Mouse (Mus musculus) limb, embryonic 15.5 days (tissue): ENCODE measurements around the gene Speg. TPM values are rescaled to one million over a fixed set of nuclear protein-coding genes. Genes with fewer than 3 reads are reported as not detected.

Experiments used
- ATAC-seq: fragments of 200-750 bp; cut with Nextera tagmentation; 2 replicates; pipeline ENCODE4 v1.8.0; 2017; ENCODE audit warnings: low read depth, moderate TSS enrichment; ENCODE audit not compliant: insufficient number of reproducible peaks, low FRiP score, low TSS enrichment
- H3K27ac ChIP-seq: fragments of 300-500 bp; sonication (generic); 2 replicates; pipeline ENCODE4 v1.5.1; 2015; ENCODE audit warnings: moderate library complexity, mild to moderate bottlenecking, inconsistent platforms
- H3K27me3 ChIP-seq: fragments of 300-500 bp; sonication (generic); 2 replicates; pipeline ENCODE4 v1.6.1; 2015; ENCODE audit warnings: inconsistent platforms
- H3K36me3 ChIP-seq: fragments of 300-500 bp; sonication (generic); 2 replicates; pipeline ENCODE4 v1.6.1; 2015; ENCODE audit warnings: inconsistent platforms
- H3K4me1 ChIP-seq: fragments of 300-500 bp; sonication (generic); 2 replicates; pipeline ENCODE4 v1.6.1; 2015; ENCODE audit warnings: inconsistent platforms
- H3K4me2 ChIP-seq: fragments of 300-500 bp; sonication (generic); 2 replicates; pipeline ENCODE4 v1.6.1; 2015; ENCODE audit warnings: mild to moderate bottlenecking, inconsistent platforms
- H3K4me3 ChIP-seq: fragments of 300-500 bp; sonication (generic); 2 replicates; pipeline ENCODE4 v1.5.1; 2015; ENCODE audit warnings: mild to moderate bottlenecking, inconsistent platforms
- H3K9ac ChIP-seq: fragments of 300-500 bp; sonication (generic); 2 replicates; pipeline ENCODE4 v1.6.1; 2015; ENCODE audit warnings: inconsistent platforms
- H3K9me3 ChIP-seq: fragments of 300-500 bp; sonication (generic); 2 replicates; pipeline ENCODE4 v1.6.1; 2016; ENCODE audit warnings: inconsistent platforms
- WGBS: fragments of 180-500 bp; shearing (Covaris S2); methylation state at CpG from one replicate; pipeline ENCODE4 v1.1.7; 2015; 5-methylcytosine and 5-hydroxymethylcytosine counted together
- polyA plus RNA-seq: library from polyadenylated mRNA; unstranded; fragments of >200 nt; fragmentation: Nextera tagmentation; extraction: Ambion mirVana; gene quantifications from 2 replicates; pipeline ENCODE4 v1.2.1, GENCODE M21; 2015

Gene Speg
- polyA plus RNA-seq, 1 experiment from 2014 or later, result 15.4 TPM

GRCm38 (mm10) chr1:75384470-75385141, 9.5 kb downstream of the Speg start:
- H3K27ac ChIP-seq, result no peak overlapping the region
- H3K36me3 ChIP-seq, result 0 out of 2 replicates have a peak, but pooled peaks cover 3% of the 10 kb centered on the region
- peaks cover 46% of the 10 kb centered on the region for H3K4me1 ChIP-seq
- no peaks in the 10 kb centered on the region for H3K9me3 ChIP-seq
- 88% methylated on average over 27 of the region's 27 CpGs for WGBS
- no peak overlapping the region for H3K4me2 ChIP-seq
- H3K9ac ChIP-seq, result no peak overlapping the region
- peaks cover 49% of the 10 kb centered on the region for H3K27me3 ChIP-seq
- H3K4me3 ChIP-seq, result no peak overlapping the region
- no peak for ATAC-seq

- Histone ChIP-seq H3K36me3 (0 out of 2 replicates have a peak, but pooled peaks cover 3% of the 10 kb centered on the region), H3K4me1 (peaks cover 46% of the 10 kb centered on the region), H3K9ac (0 out of 2 replicates have a peak overlapping the region, but pooled peaks have one; percentile 5), H3K4me3 (no peak overlapping the region), H3K27me3 (peaks cover 50% of the 10 kb centered on the region), H3K27ac (no peak overlapping the region), H3K4me2 (no peak overlapping the region), H3K9me3 (no peaks in the 10 kb centered on the region)
- ATAC-seq, result no peak
- WGBS, result 67% methylated on average over 20 of the region's 20 CpGs
Measured at GRCm38 (mm10) chr1:75385142-75385730, 10.1 kb downstream of the Speg start.

- peaks cover 46% of the 10 kb centered on the region for H3K4me1 ChIP-seq
- no peaks in the 10 kb centered on the region for H3K9me3 ChIP-seq
- peaks cover 50% of the 10 kb centered on the region for H3K27me3 ChIP-seq
- no peak overlapping the region for H3K4me3 ChIP-seq
- ATAC-seq, result no peak
- H3K9ac ChIP-seq, result no peak overlapping the region
- peaks cover 9% of the 10 kb centered on the region; the same call in 1 of the 2 replicates for H3K36me3 ChIP-seq
- no peak overlapping the region for H3K27ac ChIP-seq
- 40% methylated on average over 4 of the region's 4 CpGs for WGBS
- H3K4me2 ChIP-seq, result no peak overlapping the region
Measured at GRCm38 (mm10) chr1:75386149-75386548, 11.1 kb downstream of the Speg start.

- H3K9me3 ChIP-seq, result no peaks in the 10 kb centered on the region
- H3K4me1 ChIP-seq, result peaks cover 38% of the 10 kb centered on the region
- H3K4me3 ChIP-seq, result peak overlapping the region; percentile 33
- H3K27me3 ChIP-seq, result peaks cover 50% of the 10 kb centered on the region
- H3K4me2 ChIP-seq, result peak overlapping the region; percentile 51; the same call in 1 of the 2 replicates
- WGBS, result 23% methylated on average over 7 of the region's 7 CpGs
- H3K27ac ChIP-seq, result no peak overlapping the region
- peaks cover 15% of the 10 kb centered on the region; the same call in 1 of the 2 replicates for H3K36me3 ChIP-seq
- no peak overlapping the region for H3K9ac ChIP-seq
- no peak; the same call in 1 of the 2 replicates for ATAC-seq
Measured at GRCm38 (mm10) chr1:75387469-75387928, 12.4 kb downstream of the Speg start.

GRCm38 (mm10) chr1:75387929-75388897, 13.1 kb downstream of the Speg start:
- peaks cover 38% of the 10 kb centered on the region for H3K4me1 ChIP-seq
- ATAC-seq, result no peak
- no peak overlapping the region for H3K27ac ChIP-seq
- H3K4me2 ChIP-seq, result peak overlapping the region; percentile 51
- WGBS, result 9% methylated on average over 94 of the region's 94 CpGs
- H3K9me3 ChIP-seq, result no peaks in the 10 kb centered on the region
- H3K9ac ChIP-seq, result peak overlapping the region; percentile 35; the same call in 1 of the 2 replicates
- peaks cover 15% of the 10 kb centered on the region; the same call in 1 of the 2 replicates for H3K36me3 ChIP-seq
- peak overlapping the region; percentile 33 for H3K4me3 ChIP-seq
- peaks cover 50% of the 10 kb centered on the region for H3K27me3 ChIP-seq

DNA sequence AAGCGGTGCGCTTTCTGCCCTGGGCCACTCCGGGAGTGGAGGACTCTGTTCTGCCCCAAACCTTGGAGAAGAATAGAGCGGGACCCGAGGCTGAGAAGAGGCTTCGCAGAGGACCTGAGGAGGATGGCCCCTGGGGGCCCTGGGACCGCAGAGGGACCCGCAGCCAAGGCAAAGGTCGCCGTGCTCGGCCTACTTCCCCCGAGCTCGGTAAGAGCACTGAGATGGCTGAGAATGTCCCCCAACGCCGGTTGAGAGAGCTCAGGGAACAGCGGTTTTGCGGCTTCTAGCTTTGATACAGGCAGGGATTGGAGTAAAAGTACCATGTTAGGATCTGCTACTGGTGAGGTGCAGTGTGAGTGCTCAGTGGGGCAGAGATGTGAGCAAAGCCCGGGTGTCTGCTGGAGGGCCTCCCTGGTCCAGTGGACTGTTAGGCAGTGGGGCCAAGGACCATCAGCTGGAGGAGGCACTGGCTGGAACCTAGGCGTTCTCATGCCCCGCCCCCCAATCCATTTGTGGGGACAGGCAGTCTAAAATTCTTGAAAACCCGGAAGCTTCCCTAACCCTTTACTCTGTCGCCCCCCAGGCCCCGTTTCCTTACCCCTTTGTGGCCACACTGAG, 13.9 kb downstream of the Speg start:
- ATAC-seq, result no peak
- Histone ChIP-seq H3K9me3 (no peaks in the 10 kb centered on the region), H3K4me1 (peaks cover 45% of the 10 kb centered on the region), H3K4me3 (peak overlapping the region; percentile 33; the same call in 1 of the 2 replicates), H3K9ac (0 out of 2 replicates have a peak overlapping the region, but pooled peaks have one; percentile 35), H3K27me3 (peaks cover 47% of the 10 kb centered on the region), H3K27ac (no peak overlapping the region), H3K4me2 (peak overlapping the region; percentile 51), H3K36me3 (peaks cover 15% of the 10 kb centered on the region; the same call in 1 of the 2 replicates)
- 36% methylated on average over 23 of the region's 23 CpGs for WGBS

DNA sequence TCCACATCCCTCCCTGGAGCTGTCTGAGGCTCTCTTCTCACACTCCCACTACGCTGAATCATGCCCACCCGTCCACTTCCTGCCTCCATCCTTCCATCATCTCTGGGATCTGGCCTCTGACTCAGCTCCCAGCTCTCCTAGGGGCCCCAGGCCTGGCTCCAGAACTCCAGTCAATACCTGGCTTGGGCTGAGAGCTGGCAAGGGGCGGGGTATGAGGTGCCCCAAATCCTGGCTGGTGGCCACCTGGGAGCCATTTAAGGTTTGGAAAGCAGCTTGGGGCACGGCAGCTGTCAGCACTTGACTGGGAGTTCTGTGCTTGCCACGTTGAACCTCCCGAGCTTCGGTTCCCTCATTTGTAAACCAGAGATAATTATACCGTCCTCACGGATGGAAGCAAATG, 18.0 kb downstream of the Speg start:
- H3K27me3 ChIP-seq, result peaks cover 16% of the 10 kb centered on the region
- 53% methylated on average over 9 of the region's 9 CpGs for WGBS
- H3K4me2 ChIP-seq, result no peak overlapping the region
- peak overlapping the region; percentile 35 for H3K27ac ChIP-seq
- ATAC-seq, result no peak
- H3K4me1 ChIP-seq, result peaks cover 23% of the 10 kb centered on the region
- peaks cover 27% of the 10 kb centered on the region for H3K36me3 ChIP-seq
- H3K9me3 ChIP-seq, result no peaks in the 10 kb centered on the region
- H3K9ac ChIP-seq, result no peak overlapping the region
- H3K4me3 ChIP-seq, result no peak overlapping the region

GRCm38 (mm10) chr1:75393846-75394245, 18.7 kb downstream of the Speg start:
- peaks cover 27% of the 10 kb centered on the region for H3K36me3 ChIP-seq
- H3K9ac ChIP-seq, result no peak overlapping the region
- no peak overlapping the region for H3K4me3 ChIP-seq
- no peak for ATAC-seq
- H3K9me3 ChIP-seq, result no peaks in the 10 kb centered on the region
- H3K4me2 ChIP-seq, result no peak overlapping the region
- peaks cover 23% of the 10 kb centered on the region for H3K4me1 ChIP-seq
- H3K27ac ChIP-seq, result peak overlapping the region; percentile 35; the same call in 1 of the 2 replicates
- peaks cover 9% of the 10 kb centered on the region for H3K27me3 ChIP-seq
- WGBS, result 86% methylated on average over 3 of the region's 3 CpGs

DNA sequence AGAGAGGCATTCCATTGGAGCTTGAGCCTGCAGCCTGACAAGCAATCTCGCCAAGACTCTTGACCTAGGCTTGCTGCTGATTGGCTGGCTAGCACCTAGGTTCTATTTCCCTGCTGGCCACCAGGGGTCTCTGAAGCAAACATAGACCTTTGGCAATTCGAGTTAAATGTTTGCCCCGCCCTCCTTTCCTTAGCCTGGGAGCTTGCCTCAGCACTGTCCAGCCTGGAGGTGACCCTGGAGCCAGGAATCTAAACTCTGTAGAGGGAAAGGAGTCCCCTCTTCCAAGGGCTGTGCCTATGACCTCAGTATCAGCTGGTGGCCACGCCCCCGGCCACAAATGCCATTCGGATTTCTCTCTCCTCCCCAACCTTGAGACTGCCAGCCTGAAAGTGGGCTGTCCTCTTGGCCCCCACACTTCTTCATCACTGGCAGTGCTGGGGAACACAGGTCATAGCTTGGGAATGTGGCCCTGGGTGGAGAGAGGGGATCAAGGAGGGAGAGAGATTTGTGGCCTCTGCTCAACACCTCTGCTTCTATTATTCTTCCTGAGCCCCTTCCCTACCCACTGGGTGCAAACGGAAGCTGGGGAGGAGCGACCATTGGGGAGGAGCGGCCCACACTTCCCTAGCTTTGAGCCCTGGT, 23.8 kb downstream of the Speg start:
- Histone ChIP-seq H3K9me3 (no peaks in the 10 kb centered on the region), H3K4me1 (peaks cover 28% of the 10 kb centered on the region), H3K9ac (no peak overlapping the region), H3K36me3 (peaks cover 41% of the 10 kb centered on the region), H3K27ac (peak overlapping the region; percentile 64), H3K4me2 (no peak overlapping the region), H3K27me3 (no peaks in the 10 kb centered on the region), H3K4me3 (no peak overlapping the region)
- peak; percentile 40; the same call in 1 of the 2 replicates for ATAC-seq
- WGBS, result 11% methylated on average over 9 of the region's 9 CpGs

GRCm38 (mm10) chr1:75399755-75400492, 24.8 kb downstream of the Speg start:
- Histone ChIP-seq H3K9ac (0 out of 2 replicates have a peak overlapping the region, but pooled peaks have one; percentile 23), H3K36me3 (peaks cover 47% of the 10 kb centered on the region)
- ATAC-seq, result peak; percentile 49

More at GRCm38 (mm10) chr1:75399755-75400492, 24.8 kb downstream of the Speg start:
- Histone ChIP-seq H3K27me3 (no peaks in the 10 kb centered on the region), H3K27ac (peak overlapping the region; percentile 64), H3K4me2 (peak overlapping the region; percentile 36), H3K9me3 (no peaks in the 10 kb centered on the region), H3K4me1 (peaks cover 28% of the 10 kb centered on the region), H3K4me3 (no peak overlapping the region; the same call in 1 of the 2 replicates)
- 7% methylated on average over 15 of the region's 15 CpGs for WGBS
